Mouse (Mus musculus) brain, embryonic 14.5 days (tissue): ENCODE measurements around the gene Kcna3.
A peak's percentile ranks its signal among the peaks of the same experiment; 100 is the strongest.

Source experiments
- CTCF ChIP-seq: fragments of 200-500 bp; IDR thresholded peaks from 2 replicates; pipeline ENCODE4 v1.5.1; 2012; ENCODE audit warnings: inconsistent platforms, mild to moderate bottlenecking, moderate library complexity, borderline replicate concordance; ENCODE audit not compliant: insufficient read depth, insufficient read length; ENCODE audit errors: extremely low read depth
- POLR2A ChIP-seq: fragments of 200-500 bp; IDR thresholded peaks from 2 replicates; pipeline ENCODE4 v1.6.1; 2012; ENCODE audit warnings: mild to moderate bottlenecking, inconsistent platforms, borderline replicate concordance; ENCODE audit not compliant: poor library complexity, insufficient read depth, insufficient read length, severe bottlenecking; ENCODE audit errors: extremely low read depth

DNA sequence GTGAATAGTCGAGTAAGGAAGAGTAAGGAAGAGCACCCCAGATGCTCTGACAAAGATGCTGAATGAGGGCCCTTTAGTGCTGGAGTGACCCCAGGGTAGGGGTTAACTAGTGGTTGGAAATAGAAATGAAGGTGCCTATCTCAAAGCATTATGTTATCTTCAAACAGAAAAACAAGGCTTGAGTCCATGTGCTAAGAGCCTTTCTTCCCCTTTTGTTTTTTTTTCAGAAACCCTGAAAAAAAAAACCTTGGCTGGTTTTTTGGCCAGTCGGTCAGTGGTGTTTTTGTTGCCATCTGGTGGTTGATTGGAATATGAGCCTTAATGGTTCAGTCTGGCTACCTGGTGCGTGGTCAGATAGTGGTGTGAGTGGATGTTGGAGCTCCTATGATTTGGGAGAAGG, 45.3 kb downstream of the Kcna3 start:
- TF ChIP-seq POLR2A: no peak
- peak; percentile 62; the same call in 1 of the 2 replicates for TF ChIP-seq CTCF
